Mouse (Mus musculus) midbrain, embryonic 11.5 days (tissue): ENCODE measurements around the gene Cdh26. TPM values are rescaled to one million over a fixed set of nuclear protein-coding genes. Genes with fewer than 3 reads are reported as not detected.

Experiments
- ATAC-seq: fragments of 200-750 bp; cut with Nextera tagmentation; 2 replicates; pipeline ENCODE4 v1.8.0; 2017; ENCODE audit warnings: moderate TSS enrichment, moderate library complexity; ENCODE audit not compliant: low FRiP score
- DNase-seq: peaks from one replicate; pipeline ENCODE4 v3.0.0; 2015; ENCODE audit warnings: low spot score; ENCODE audit errors: missing footprints
- H3K27ac ChIP-seq: fragments of 300-500 bp; sonication (generic); 2 replicates; pipeline ENCODE4 v1.5.1; 2014; ENCODE audit warnings: low read depth, low read length
- H3K27me3 ChIP-seq: fragments of 300-500 bp; sonication (generic); 2 replicates; pipeline ENCODE4 v1.6.1; 2014; ENCODE audit warnings: mild to moderate bottlenecking, low read length, moderate library complexity, mixed read lengths; ENCODE audit not compliant: control insufficient read depth, insufficient read depth
- H3K36me3 ChIP-seq: fragments of 300-500 bp; sonication (generic); 2 replicates; pipeline ENCODE4 v1.6.1; 2014; ENCODE audit warnings: mild to moderate bottlenecking, low read length, moderate library complexity, mixed read lengths; ENCODE audit not compliant: control insufficient read depth, insufficient read depth
- H3K4me1 ChIP-seq: fragments of 300-500 bp; sonication (generic); 2 replicates; pipeline ENCODE4 v1.6.1; 2014; ENCODE audit warnings: low read length; ENCODE audit not compliant: control insufficient read depth, insufficient read depth
- H3K4me2 ChIP-seq: fragments of 300-500 bp; sonication (generic); 2 replicates; pipeline ENCODE4 v1.6.1; 2014; ENCODE audit warnings: mild to moderate bottlenecking, moderate library complexity
- H3K4me3 ChIP-seq: fragments of 300-500 bp; sonication (generic); 2 replicates; pipeline ENCODE4 v1.5.1; 2014; ENCODE audit warnings: low read depth, low read length
- H3K9ac ChIP-seq: fragments of 300-500 bp; sonication (generic); 2 replicates; pipeline ENCODE4 v1.6.1; 2014; ENCODE audit warnings: low read length
- H3K9me3 ChIP-seq: fragments of 300-500 bp; sonication (generic); 2 replicates; pipeline ENCODE4 v1.6.1; 2016; ENCODE audit warnings: low read length; ENCODE audit not compliant: control insufficient read depth
- WGBS: fragments of 180-500 bp; shearing (Covaris S2); extraction: QIAGEN DNeasy Blood & Tissue Kit; methylation state at CpG from one replicate; pipeline ENCODE4 v1.1.7; 2014; 5-methylcytosine and 5-hydroxymethylcytosine counted together
- polyA plus RNA-seq: library from polyadenylated mRNA; unstranded; fragments of >200 nt; fragmentation: Nextera tagmentation; extraction: Ambion mirVana; gene quantifications from 2 replicates; pipeline ENCODE4 v1.2.1, GENCODE M21; 2014

The Cdh26 gene
- polyA plus RNA-seq, 1 experiment from 2014 or later: 0.14 TPM

DNA sequence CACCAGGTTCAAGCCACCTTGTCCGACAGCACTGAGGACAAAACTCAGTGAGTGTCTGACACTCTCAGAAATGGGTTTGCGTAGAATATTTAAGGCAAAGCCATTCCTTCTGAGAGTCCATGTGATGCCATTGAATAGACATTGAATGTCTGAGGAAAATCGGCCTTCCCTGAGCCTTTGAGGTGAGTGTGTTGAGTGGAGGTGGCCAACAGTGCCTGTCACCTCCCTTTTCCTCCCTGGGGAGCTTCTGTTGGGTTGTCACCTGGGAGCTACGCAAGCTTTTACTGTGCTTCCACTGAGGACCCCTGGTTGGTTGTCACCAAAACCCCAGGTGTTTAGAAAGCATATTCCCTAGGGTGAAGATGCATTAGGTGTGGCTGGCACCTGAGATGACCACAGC lies 1.7 kb upstream of the Cdh26 start:
- H3K4me2 ChIP-seq: no peak overlapping the region
- no peaks in the 10 kb centered on the region for H3K4me1 ChIP-seq
- DNase-seq: no peak
- no peaks in the 10 kb centered on the region for H3K27me3 ChIP-seq
- ATAC-seq: no peak
- H3K27ac ChIP-seq: no peak overlapping the region
- H3K9me3 ChIP-seq: no peaks in the 10 kb centered on the region
- H3K9ac ChIP-seq: no peak overlapping the region
- H3K4me3 ChIP-seq: no peak overlapping the region
- WGBS: 90% methylated on average over 4 of the region's 4 CpGs
- no peaks in the 10 kb centered on the region for H3K36me3 ChIP-seq

DNA sequence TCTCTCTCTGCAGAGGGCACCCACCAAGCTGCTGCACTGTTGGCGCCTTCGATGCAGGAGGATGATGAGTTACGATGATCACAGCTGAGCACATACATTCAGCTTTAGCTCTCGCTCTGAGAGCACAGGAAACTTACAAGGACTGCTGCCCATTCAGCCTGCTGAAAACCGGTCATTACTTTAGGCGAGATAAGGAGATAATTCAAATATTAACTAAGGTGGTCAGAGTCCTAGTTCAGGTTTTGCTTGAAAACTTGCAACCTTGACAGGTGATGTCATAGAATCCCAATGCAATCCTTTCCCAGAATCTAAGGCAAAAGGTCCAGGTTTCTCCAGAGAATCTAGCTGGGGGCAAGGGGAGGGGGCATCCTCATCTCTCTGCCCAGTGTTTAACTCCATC lies 905 bp upstream of the Cdh26 start:
- Histone ChIP-seq H3K4me1 (no peaks in the 10 kb centered on the region), H3K36me3 (no peaks in the 10 kb centered on the region), H3K27ac (no peak overlapping the region), H3K4me3 (no peak overlapping the region), H3K9ac (no peak overlapping the region), H3K4me2 (no peak overlapping the region), H3K27me3 (no peaks in the 10 kb centered on the region), H3K9me3 (no peaks in the 10 kb centered on the region)
- WGBS: 87% methylated on average over 6 of the region's 6 CpGs
- no peak for ATAC-seq
- DNase-seq: no peak

DNA sequence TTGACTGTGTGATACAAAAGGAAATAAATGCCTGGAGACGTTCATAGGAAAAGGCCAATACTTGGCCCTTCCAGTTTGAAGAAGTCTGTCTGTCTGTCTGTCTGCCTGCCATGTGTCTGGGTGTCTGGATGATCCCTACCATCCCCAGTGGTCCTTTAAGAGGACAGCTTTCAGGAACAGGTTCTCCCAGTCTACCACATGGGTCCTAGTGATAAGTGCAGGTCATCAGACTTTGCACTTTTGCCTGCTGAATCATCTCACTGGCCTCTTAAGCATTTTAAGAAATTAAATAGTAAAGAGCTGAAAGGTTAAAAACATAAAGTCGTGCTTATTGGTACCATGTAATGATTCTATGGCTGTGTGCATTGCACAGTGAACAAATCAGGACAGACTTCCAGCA lies 3.2 kb downstream of the Cdh26 start:
- no peak overlapping the region for H3K4me2 ChIP-seq
- H3K4me3 ChIP-seq: no peak overlapping the region
- no peak overlapping the region for H3K27ac ChIP-seq
- no peaks in the 10 kb centered on the region for H3K36me3 ChIP-seq
- H3K9ac ChIP-seq: no peak overlapping the region
- no peak for ATAC-seq
- no peaks in the 10 kb centered on the region for H3K27me3 ChIP-seq
- H3K9me3 ChIP-seq: no peaks in the 10 kb centered on the region
- 78% methylated on average over 2 of the region's 2 CpGs for WGBS
- no peaks in the 10 kb centered on the region for H3K4me1 ChIP-seq
- DNase-seq: no peak

DNA sequence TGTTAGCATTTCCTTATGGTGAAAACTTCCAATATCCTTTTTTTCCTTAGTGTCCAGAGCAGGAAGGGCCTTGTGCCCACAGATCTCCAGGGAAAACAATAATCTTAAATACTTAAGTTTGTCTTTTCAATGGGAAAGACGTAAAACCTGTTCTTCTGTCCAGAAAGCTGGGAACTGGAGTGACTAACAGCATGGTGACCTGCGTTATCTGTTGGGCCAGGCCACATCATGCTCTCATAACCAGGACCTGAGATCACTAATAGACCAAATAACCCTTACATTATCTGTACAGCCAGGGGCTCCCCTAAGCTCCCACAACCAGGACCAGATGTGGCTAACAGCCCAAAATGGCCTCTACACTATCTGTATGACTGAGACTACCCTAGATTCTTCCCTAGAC lies 3.6 kb downstream of the Cdh26 start:
- no peak for DNase-seq
- Histone ChIP-seq H3K36me3 (no peaks in the 10 kb centered on the region), H3K9ac (no peak overlapping the region), H3K4me2 (no peak overlapping the region), H3K27ac (no peak overlapping the region), H3K4me3 (no peak overlapping the region), H3K27me3 (no peaks in the 10 kb centered on the region), H3K4me1 (no peaks in the 10 kb centered on the region), H3K9me3 (no peaks in the 10 kb centered on the region)
- WGBS: 82% methylated on average over 2 of the region's 2 CpGs
- ATAC-seq: no peak

DNA sequence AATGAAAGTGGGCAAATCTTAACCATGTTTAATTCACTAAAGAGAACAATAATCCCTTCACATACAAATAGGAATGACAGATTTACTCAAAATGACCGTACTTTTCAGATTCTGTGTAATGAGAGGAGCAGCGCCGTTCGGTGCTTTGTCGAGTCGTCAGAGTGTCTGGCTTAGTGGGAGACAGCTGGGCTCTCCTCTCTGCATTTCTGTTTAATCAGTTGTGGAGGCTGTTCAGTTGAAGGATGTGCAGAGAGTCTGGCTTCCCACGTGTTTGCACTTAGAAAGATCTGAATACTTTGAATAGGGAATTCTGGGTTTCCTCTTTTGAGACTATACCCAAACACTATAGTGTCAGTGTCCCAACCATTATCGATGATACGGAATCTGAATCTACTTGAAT lies 7.0 kb downstream of the Cdh26 start:
- H3K4me2 ChIP-seq: no peak overlapping the region
- no peak for DNase-seq
- no peaks in the 10 kb centered on the region for H3K9me3 ChIP-seq
- H3K4me1 ChIP-seq: no peaks in the 10 kb centered on the region
- 78% methylated on average over 9 of the region's 9 CpGs for WGBS
- no peaks in the 10 kb centered on the region for H3K36me3 ChIP-seq
- H3K4me3 ChIP-seq: no peak overlapping the region
- H3K27me3 ChIP-seq: no peaks in the 10 kb centered on the region
- no peak overlapping the region for H3K9ac ChIP-seq
- H3K27ac ChIP-seq: no peak overlapping the region
- ATAC-seq: no peak

DNA sequence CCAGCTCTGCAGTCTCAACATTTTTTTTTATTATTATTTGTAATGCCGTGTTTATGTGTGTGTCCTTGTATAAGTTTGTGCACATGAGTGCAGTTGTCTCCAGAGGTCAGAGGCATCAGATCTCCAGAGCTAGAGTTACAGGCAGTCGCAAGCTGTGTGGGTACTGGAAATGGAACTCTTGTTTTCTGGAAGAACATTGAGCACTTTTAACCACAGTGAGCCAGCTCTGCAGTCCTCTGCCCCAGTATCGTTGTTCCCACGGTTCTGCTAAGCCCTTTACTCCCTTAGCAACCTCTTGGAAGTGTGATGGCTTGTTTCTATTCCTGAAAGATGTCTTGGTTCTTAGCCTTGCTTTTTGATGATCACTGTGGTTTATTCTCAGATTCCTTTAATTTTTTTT lies 19.1 kb downstream of the Cdh26 start:
- Histone ChIP-seq H3K27ac (no peak overlapping the region), H3K27me3 (no peaks in the 10 kb centered on the region), H3K9ac (no peak overlapping the region), H3K4me1 (no peaks in the 10 kb centered on the region), H3K36me3 (no peaks in the 10 kb centered on the region), H3K4me3 (no peak overlapping the region), H3K4me2 (no peak overlapping the region), H3K9me3 (no peaks in the 10 kb centered on the region)
- ATAC-seq (no peak), DNase-seq (peak; percentile 69)
- WGBS: 84% methylated on average over 4 of the region's 4 CpGs

DNA sequence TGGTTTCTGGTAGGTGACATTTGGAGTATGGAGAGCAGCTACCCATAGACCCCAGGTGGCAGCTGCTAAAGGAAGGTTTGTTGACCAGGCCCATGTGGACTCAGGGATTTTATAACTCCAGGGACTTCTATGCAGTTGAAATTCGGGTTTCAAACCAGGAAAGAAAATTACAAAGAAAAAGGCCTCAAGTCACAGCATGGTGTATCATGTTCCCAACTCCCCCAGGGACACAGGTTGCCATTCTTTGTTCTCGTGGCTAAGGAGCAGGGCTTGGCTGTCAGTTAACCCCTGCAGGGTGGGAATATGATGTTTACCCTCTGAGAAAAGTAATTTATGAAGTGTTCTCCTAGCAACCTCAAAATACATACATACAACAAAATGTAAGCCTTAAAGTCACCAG lies 19.9 kb downstream of the Cdh26 start:
- Histone ChIP-seq H3K9ac (no peak overlapping the region), H3K27ac (no peak overlapping the region), H3K4me3 (no peak overlapping the region), H3K4me2 (no peak overlapping the region), H3K36me3 (no peaks in the 10 kb centered on the region), H3K27me3 (no peaks in the 10 kb centered on the region), H3K9me3 (no peaks in the 10 kb centered on the region), H3K4me1 (no peaks in the 10 kb centered on the region)
- ATAC-seq (no peak), DNase-seq (peak; percentile 59)
- WGBS: 23% methylated on average over 2 of the region's 2 CpGs

DNA sequence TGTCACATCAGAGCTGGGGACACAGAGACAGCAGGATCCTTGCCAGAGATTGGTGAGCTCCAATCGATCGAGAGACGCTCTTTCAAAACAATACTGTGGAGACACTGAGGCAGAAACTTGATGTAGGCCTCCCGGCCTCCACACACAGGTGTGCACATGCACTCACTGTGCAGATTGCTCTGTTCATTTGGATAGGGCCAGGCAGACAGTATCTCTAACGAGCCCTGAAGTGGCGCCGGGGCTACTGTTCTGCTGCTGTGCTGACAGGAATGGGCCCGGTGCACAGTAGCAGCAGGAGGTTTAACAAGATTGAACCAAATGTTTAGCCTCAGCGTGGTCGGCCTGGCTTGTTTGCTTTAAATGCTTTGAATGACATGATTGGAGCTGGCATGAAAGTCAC lies 20.6 kb downstream of the Cdh26 start:
- ATAC-seq (no peak), DNase-seq (peak; percentile 61)
- no peak overlapping the region for H3K9ac ChIP-seq
- H3K27ac ChIP-seq: no peak overlapping the region
- no peak overlapping the region for H3K4me3 ChIP-seq
- WGBS: 71% methylated on average over 10 of the region's 10 CpGs
- H3K4me1 ChIP-seq: no peaks in the 10 kb centered on the region
- H3K9me3 ChIP-seq: no peaks in the 10 kb centered on the region
- no peaks in the 10 kb centered on the region for H3K27me3 ChIP-seq
- no peaks in the 10 kb centered on the region for H3K36me3 ChIP-seq
- H3K4me2 ChIP-seq: no peak overlapping the region

DNA sequence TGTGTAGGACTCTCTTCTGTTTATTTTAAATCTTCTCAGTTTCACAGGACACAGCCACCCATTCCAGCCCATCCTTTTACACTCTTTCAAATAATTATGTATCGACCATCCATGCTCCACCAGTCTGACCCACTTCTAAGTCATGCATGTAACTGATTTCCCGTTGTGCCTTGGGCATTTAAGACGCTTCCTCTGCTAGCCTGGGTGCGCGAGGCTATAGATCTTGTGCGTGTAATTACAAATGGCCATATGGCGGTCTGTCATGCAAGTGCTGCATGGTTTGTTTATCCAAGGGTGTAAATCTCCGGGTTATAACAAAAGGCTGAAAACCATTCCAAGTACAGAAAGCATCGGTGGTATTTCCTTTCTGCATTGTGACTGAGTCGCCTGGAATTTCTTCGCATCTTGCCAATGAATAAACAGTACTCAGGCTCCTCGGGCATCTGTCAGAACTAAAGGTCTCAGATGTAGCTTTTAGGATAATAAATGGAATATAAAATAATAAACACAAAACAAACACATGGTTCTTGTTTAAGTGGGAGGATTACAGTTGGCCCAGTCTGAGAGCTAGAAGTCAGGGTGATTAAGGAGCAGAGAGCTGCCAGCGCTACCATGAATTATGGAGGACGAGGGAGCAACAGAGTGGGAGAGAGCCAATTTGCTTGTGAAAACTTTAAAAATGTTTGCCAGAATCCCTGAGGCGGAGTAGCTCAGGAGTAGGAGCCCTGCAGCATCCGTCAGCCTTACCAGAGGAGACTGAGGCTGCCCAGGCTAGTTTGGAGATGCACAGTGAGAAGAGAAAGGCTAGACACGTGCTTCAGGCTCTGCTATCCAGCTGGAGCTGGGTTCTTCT lies 24.6 kb downstream of the Cdh26 start:
- Histone ChIP-seq H3K4me3 (no peak overlapping the region), H3K36me3 (no peaks in the 10 kb centered on the region), H3K9me3 (no peaks in the 10 kb centered on the region), H3K9ac (no peak overlapping the region), H3K4me1 (no peaks in the 10 kb centered on the region), H3K27ac (no peak overlapping the region), H3K27me3 (no peaks in the 10 kb centered on the region), H3K4me2 (no peak overlapping the region)
- peak; percentile 84 for DNase-seq
- ATAC-seq: peak; percentile 57; the same call in 1 of the 2 replicates
- 64% methylated on average over 17 of the region's 17 CpGs for WGBS
